Mouse (Mus musculus): Measurements from ENCODE around the gene Rab42. TPM values are rescaled to one million over a fixed set of nuclear protein-coding genes. Genes with fewer than 3 reads are reported as not detected.
"Not testable (repeated sequence)": the region's sequence is repeated elsewhere in the genome, so short reads cannot be mapped to it uniquely, and the experiment has no call there.

Rab42 gene
- polyA plus RNA-seq, 1 experiment from 2014 or later = 3.9 TPM

DNA sequence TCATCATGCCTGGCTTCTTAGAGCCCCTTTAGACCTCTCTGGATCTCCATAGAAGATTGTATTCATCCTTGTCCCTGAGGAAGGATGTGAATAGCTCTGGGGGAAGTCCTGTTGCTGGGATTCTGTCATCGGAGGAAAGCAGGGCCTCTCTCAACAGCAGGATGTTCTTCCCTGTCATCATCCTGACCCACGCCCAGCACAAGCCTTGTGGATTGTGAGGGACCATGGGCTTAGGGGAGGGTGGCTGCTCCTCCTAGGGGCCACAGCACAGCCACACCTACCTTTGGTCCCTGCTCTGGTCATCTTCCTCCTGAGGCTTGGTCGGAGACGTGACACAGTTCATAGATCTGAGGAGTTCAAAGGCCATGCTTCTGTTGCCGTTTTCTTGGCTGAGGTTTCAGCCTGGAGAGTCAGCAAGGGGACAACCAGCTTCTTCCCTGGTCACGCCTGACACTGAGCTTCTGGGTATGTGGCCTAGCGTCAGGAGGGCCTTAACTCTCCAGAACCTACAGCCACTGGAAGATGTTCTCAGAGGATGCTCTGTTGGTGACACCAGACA is 9.4 kb downstream of the Rab42 start:
- Histone ChIP-seq H3K9me3 (no peaks in the 10 kb centered on the region; the same call in 1 of the 2 replicates), H3K4me3 (replicated peaks) (no peak overlapping the region), H3K36me3 (peaks cover 14% of the 10 kb centered on the region; the same call in 1 of the 2 replicates), H3K4me1 (replicated peaks) (no peaks in the 10 kb centered on the region), H3K27me3 (replicated peaks) (no peaks in the 10 kb centered on the region), H3K4me2 (replicated peaks) (no peak overlapping the region), H3K27ac (no peak overlapping the region), H3K9ac (no peak overlapping the region)
- 80% methylated on average over 7 of the region's 7 CpGs for WGBS
- ATAC-seq = 0 out of 2 replicates have a peak, but pooled peaks have one; percentile 23

GRCm38 (mm10) chr4:132292988-132293387 is 10.2 kb downstream of the Rab42 start:
- Histone ChIP-seq H3K9me3 (no peaks in the 10 kb centered on the region; the same call in 1 of the 2 replicates), H3K4me2 (replicated peaks) (no peak overlapping the region), H3K27ac (no peak overlapping the region), H3K4me3 (replicated peaks) (no peak overlapping the region), H3K9ac (no peak overlapping the region), H3K36me3 (peaks cover 14% of the 10 kb centered on the region; the same call in 1 of the 2 replicates), H3K4me1 (replicated peaks) (no peaks in the 10 kb centered on the region), H3K27me3 (replicated peaks) (no peaks in the 10 kb centered on the region)
- 43% methylated on average over 4 of the region's 4 CpGs for WGBS
- ATAC-seq = no peak; the same call in 1 of the 2 replicates

DNA sequence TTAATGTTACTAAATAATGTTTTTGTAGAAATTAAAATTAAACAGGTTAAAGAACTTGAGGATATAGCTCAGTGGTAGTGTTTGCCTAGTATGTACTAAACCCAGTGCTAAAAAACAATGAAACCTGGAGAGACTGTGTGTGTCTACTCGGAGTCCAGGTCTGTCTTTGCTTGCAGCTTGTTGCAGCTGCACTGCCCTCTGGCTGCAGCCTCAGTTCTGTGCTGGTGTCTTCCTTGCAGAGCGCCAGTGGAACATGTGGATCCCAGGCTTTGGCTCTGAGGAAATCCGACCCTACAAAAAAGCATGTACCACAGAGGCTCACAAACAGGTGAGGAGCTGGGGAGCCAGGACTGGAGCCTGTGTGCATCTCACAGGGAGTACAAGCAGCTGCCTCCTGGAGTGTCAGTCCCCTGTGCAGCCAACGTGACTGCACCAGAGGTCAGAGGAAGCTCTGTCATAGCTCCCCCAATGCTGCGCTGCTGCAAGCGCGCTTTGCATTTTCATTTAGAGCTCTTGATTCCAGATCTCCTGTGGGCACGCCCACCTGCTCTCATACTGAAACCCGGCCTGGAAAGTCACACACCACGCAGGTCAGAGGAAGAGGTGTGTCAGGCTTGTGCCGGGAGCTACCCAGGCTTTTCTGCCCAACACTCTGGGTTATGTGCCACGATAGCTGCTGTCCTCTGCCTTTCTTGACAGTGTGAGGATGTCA is 11.4 kb downstream of the Rab42 start:
- H3K27ac ChIP-seq = no peak overlapping the region
- peaks cover 14% of the 10 kb centered on the region; the same call in 1 of the 2 replicates for H3K36me3 ChIP-seq
- H3K4me2 ChIP-seq (replicated peaks) = no peak overlapping the region
- WGBS = 84% methylated on average over 12 of the region's 12 CpGs
- no peaks in the 10 kb centered on the region; the same call in 1 of the 2 replicates for H3K9me3 ChIP-seq
- H3K9ac ChIP-seq = no peak overlapping the region
- no peaks in the 10 kb centered on the region for H3K4me1 ChIP-seq (replicated peaks)
- H3K4me3 ChIP-seq (replicated peaks) = no peak overlapping the region
- ATAC-seq = no peak
- no peaks in the 10 kb centered on the region for H3K27me3 ChIP-seq (replicated peaks)

DNA sequence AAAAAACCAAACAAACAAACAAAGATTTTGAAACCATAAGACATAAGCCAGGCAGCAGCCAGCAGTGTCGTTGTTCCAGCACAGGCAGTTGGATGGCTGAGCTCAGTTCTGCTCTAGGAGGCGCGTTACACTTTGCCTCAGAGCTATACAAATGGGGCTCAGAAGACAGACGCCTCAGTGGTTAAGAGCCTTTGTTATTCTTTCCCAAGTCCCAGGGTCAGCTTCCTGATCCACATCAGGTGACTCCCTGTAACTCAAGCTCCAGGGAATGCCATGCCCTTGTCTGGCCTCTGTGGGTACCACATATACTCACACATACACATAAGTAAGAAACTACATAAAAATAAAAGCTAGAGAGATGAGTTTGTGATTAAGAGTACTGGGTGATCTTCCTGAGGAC is 12.1 kb downstream of the Rab42 start:
- H3K9ac ChIP-seq = no peak overlapping the region
- ATAC-seq = no peak
- no peaks in the 10 kb centered on the region for H3K4me1 ChIP-seq (replicated peaks)
- peaks cover 18% of the 10 kb centered on the region; the same call in 1 of the 2 replicates for H3K36me3 ChIP-seq
- H3K9me3 ChIP-seq = no peaks in the 10 kb centered on the region; the same call in 1 of the 2 replicates
- no peaks in the 10 kb centered on the region for H3K27me3 ChIP-seq (replicated peaks)
- 94% methylated on average over 4 of the region's 4 CpGs for WGBS
- H3K4me2 ChIP-seq (replicated peaks) = no peak overlapping the region
- no peak overlapping the region for H3K4me3 ChIP-seq (replicated peaks)
- no peak overlapping the region for H3K27ac ChIP-seq

- not testable (repeated sequence) for H3K27ac ChIP-seq; H3K27me3 ChIP-seq (replicated peaks); H3K4me3 ChIP-seq (replicated peaks); H3K4me2 ChIP-seq (replicated peaks); H3K9me3 ChIP-seq; H3K9ac ChIP-seq; H3K4me1 ChIP-seq (replicated peaks); ATAC-seq
- peaks cover 22% of the 10 kb centered on the region; the same call in 1 of the 2 replicates for H3K36me3 ChIP-seq
- 76% methylated on average over 3 of the region's 5 CpGs for WGBS
Observed at GRCm38 (mm10) chr4:132288840-132289239, 14.3 kb downstream of the Rab42 start.

- Histone ChIP-seq H3K27ac (no peak overlapping the region), H3K4me3 (replicated peaks) (no peak overlapping the region), H3K27me3 (replicated peaks) (no peaks in the 10 kb centered on the region), H3K36me3 (no peaks in the 10 kb centered on the region), H3K9ac (no peak overlapping the region), H3K9me3 (no peaks in the 10 kb centered on the region), H3K4me1 (replicated peaks) (0 out of 2 replicates have a peak, but pooled peaks cover 4% of the 10 kb centered on the region), H3K4me2 (replicated peaks) (no peak overlapping the region)
- 86% methylated on average over 3 of the region's 3 CpGs for WGBS
- ATAC-seq = no peak
Observed at GRCm38 (mm10) chr4:132275949-132276348, 27.2 kb downstream of the Rab42 start.

DNA sequence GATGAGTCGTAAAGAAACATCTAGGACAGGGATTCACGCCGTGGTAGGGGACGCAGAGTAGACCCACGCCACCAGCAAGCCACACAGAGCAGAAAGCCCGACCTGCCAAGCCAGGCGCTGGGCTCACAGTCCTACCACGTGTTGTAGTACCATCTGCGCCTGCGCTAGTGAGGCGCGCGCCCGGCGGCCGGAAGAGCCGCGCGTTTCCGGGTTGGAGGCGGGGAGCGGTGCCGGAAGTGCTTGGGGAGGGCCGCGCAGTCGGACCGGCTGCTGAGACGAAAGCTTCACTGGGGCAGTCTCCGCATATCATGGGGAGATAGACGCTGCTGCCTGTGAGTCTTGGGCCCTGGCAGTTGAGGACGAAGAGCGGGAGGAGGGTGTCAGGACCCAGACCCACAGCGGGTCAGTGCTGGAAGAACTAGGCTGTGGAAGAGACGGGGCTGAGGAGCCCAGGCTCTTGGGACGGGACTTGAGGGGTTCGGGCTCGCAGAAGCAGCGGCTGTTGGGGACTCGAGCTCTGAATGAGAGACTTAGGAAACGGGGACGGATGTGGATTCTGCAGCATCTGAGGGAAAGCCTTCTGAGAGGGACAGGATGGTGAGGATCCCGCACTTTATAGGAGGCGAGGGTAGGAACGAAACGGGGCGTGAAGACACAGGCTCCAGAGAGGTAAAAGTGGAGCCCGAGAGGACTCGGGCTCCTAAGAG is 28.9 kb downstream of the Rab42 start, which contains the start of gene Taf12:
Gene Taf12, plus strand, starts transcription at position 220 of the 707 bp plus-strand sequence.
- Histone ChIP-seq H3K4me3 (replicated peaks) (peak within 1 kb of the TSS; percentile 71), H3K27ac (peak within 1 kb of the TSS; percentile 92), H3K4me1 (replicated peaks) (0 out of 2 replicates have a peak, but pooled peaks cover 8% of the 10 kb centered on the region), H3K4me2 (replicated peaks) (peak within 1 kb of the TSS; percentile 82), H3K27me3 (replicated peaks) (no peaks in the 10 kb centered on the region), H3K9me3 (no peaks in the 10 kb centered on the region), H3K36me3 (no peaks in the 10 kb centered on the region), H3K9ac (peak within 1 kb of the TSS; percentile 76)
- ATAC-seq = peak; percentile 92
- WGBS = under 1% methylated on average over 48 of the region's 48 CpGs

- Histone ChIP-seq H3K4me3 (replicated peaks) (no peak overlapping the region), H3K4me2 (replicated peaks) (peak overlapping the region; percentile 82; the same call in 1 of the 2 replicates), H3K9ac (peak overlapping the region; percentile 76; the same call in 1 of the 2 replicates), H3K4me1 (replicated peaks) (0 out of 2 replicates have a peak, but pooled peaks cover 8% of the 10 kb centered on the region), H3K27ac (no peak overlapping the region), H3K36me3 (no peaks in the 10 kb centered on the region), H3K27me3 (replicated peaks) (no peaks in the 10 kb centered on the region), H3K9me3 (no peaks in the 10 kb centered on the region)
- 58% methylated on average over 2 of the region's 2 CpGs for WGBS
- no peak for ATAC-seq
Observed at GRCm38 (mm10) chr4:132273166-132273565, 30.0 kb downstream of the Rab42 start.

DNA sequence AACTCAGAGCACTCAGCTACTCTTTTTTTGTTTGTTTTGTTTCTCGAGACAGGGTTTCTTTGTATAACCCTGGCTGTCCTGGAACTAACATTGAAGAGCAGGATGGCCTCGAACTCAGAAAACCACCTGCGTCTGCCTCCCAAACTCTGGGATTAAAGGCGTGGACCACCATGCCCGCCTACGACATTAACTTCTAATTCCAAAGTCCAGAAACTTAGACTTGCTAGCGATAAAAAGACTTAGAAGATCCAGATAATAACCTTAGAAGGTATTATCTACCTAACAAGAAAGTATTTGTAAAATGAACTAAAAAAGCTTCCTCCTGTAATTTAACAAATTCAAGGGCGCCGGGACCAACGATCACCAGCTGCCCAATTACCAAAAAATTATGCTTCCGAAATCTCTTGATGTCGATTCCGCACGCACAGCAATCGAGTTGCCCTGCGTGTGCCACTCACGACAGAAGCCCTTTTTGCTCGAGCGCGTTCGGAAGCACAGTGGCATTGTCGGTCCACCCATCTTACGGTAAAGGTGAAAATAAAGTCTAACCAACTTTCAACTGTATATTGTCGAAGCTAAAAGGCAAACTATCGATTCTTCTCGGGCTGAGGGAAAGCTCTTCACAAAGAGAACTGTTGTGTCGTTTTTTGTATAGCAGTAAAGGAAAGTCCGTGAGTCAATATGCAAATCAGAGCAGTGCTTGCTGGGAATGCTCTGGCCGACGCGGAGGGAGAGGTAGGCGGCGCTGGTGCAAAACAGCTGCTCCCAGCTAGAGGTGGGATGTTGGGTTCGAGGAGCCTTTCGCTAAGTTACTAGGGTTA is 33.2 kb downstream of the Rab42 start:
- 0 out of 2 replicates have a peak, but pooled peaks cover 8% of the 10 kb centered on the region for H3K4me1 ChIP-seq (replicated peaks)
- WGBS = under 1% methylated on average over 35 of the region's 35 CpGs
- peak overlapping the region; percentile 37 for H3K9ac ChIP-seq
- H3K36me3 ChIP-seq = no peaks in the 10 kb centered on the region
- H3K9me3 ChIP-seq = no peaks in the 10 kb centered on the region
- peak overlapping the region; percentile 65 for H3K4me2 ChIP-seq (replicated peaks)
- peak; percentile 86 for ATAC-seq
- peak overlapping the region; percentile 23 for H3K4me3 ChIP-seq (replicated peaks)
- H3K27me3 ChIP-seq (replicated peaks) = no peaks in the 10 kb centered on the region
- peak overlapping the region; percentile 92 for H3K27ac ChIP-seq

GRCm38 (mm10) chr4:132268871-132269739 is 34.1 kb downstream of the Rab42 start:
- Histone ChIP-seq H3K36me3 (no peaks in the 10 kb centered on the region), H3K4me2 (replicated peaks) (no peak overlapping the region), H3K9me3 (no peaks in the 10 kb centered on the region), H3K4me3 (replicated peaks) (no peak overlapping the region), H3K27ac (peak overlapping the region; percentile 62; the same call in 1 of the 2 replicates), H3K4me1 (replicated peaks) (0 out of 2 replicates have a peak, but pooled peaks cover 8% of the 10 kb centered on the region), H3K9ac (no peak overlapping the region), H3K27me3 (replicated peaks) (no peaks in the 10 kb centered on the region)
- peak; percentile 1; the same call in 1 of the 2 replicates for ATAC-seq
- WGBS = 12% methylated on average over 6 of the region's 6 CpGs

Measured in intestine, embryonic 15.5 days (tissue).